Mouse (Mus musculus): ENCODE measurements around the gene Serpini1. TPM values are rescaled to one million over a fixed set of nuclear protein-coding genes. Genes with fewer than 3 reads are reported as not detected.
A peak's percentile ranks its signal among the peaks of the same experiment; 100 is the strongest.

Gene Serpini1
- polyA plus RNA-seq, 1 experiment from 2014 or later, result 13.2 TPM

- WGBS, result 67% methylated on average over 2 of the region's 2 CpGs
Observed at GRCm38 (mm10) chr3:75574074-75574473, 16.7 kb downstream of the Serpini1 start.

GRCm38 (mm10) chr3:75575582-75575981 is 18.2 kb downstream of the Serpini1 start:
- H3K36me3 ChIP-seq, result no peaks in the 10 kb centered on the region
- H3K4me3 ChIP-seq, result no peak overlapping the region
- no peak overlapping the region for H3K27ac ChIP-seq
- no peak overlapping the region for H3K9ac ChIP-seq
- no peaks in the 10 kb centered on the region for H3K27me3 ChIP-seq
- no peaks in the 10 kb centered on the region for H3K9me3 ChIP-seq
- ATAC-seq (ENCODE audit: insufficient number of reproducible peaks, insufficient read depth, low FRiP score, low TSS enrichment), result no peak
- 75% methylated on average over 1 of the region's 1 CpGs for WGBS
- H3K4me1 ChIP-seq, result no peaks in the 10 kb centered on the region
- H3K4me2 ChIP-seq (replicated peaks), result no peak overlapping the region

More at GRCm38 (mm10) chr3:75574074-75574473, 16.7 kb downstream of the Serpini1 start:
- no peak overlapping the region for H3K27ac ChIP-seq
- no peaks in the 10 kb centered on the region for H3K4me1 ChIP-seq
- H3K36me3 ChIP-seq, result no peaks in the 10 kb centered on the region
- H3K9me3 ChIP-seq, result no peaks in the 10 kb centered on the region
- no peak overlapping the region for H3K4me3 ChIP-seq
- no peak overlapping the region for H3K9ac ChIP-seq
- no peaks in the 10 kb centered on the region for H3K27me3 ChIP-seq
- ATAC-seq (ENCODE audit: insufficient number of reproducible peaks, insufficient read depth, low FRiP score, low TSS enrichment), result no peak
- no peak overlapping the region for H3K4me2 ChIP-seq (replicated peaks)

DNA sequence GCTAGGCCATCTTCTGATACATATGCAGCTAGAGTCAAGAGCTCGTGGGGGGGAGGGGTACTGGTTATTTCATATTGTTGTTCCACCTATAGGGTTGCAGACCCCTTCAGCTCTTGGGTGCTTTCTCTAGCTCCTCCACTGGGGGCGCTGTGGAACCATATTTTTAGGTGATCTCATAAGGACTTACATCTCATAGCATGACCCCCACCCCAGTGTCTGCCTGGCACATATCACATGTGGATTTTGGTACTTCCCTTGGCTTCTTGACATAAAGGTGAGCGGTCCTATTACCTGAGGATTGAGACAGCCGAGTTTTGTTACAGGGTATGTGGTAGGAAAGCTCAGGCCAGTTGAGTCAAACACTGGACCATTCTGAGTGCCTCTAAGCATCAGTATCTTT is 22.0 kb downstream of the Serpini1 start:
- Histone ChIP-seq H3K27ac (no peak overlapping the region), H3K9me3 (no peaks in the 10 kb centered on the region), H3K4me3 (no peak overlapping the region), H3K4me2 (replicated peaks) (no peak overlapping the region), H3K27me3 (no peaks in the 10 kb centered on the region), H3K36me3 (no peaks in the 10 kb centered on the region), H3K9ac (no peak overlapping the region), H3K4me1 (no peaks in the 10 kb centered on the region)
- WGBS, result 55% methylated on average over 4 of the region's 4 CpGs
- no peak for ATAC-seq (ENCODE audit: insufficient number of reproducible peaks, insufficient read depth, low FRiP score, low TSS enrichment)

- 88% methylated on average over 3 of the region's 3 CpGs for WGBS
- no peak overlapping the region for H3K27ac ChIP-seq
- no peaks in the 10 kb centered on the region for H3K9me3 ChIP-seq
- no peak overlapping the region for H3K9ac ChIP-seq
- H3K36me3 ChIP-seq, result no peaks in the 10 kb centered on the region
- no peak overlapping the region for H3K4me2 ChIP-seq (replicated peaks)
- ATAC-seq (ENCODE audit: insufficient number of reproducible peaks, insufficient read depth, low FRiP score, low TSS enrichment), result no peak
- no peaks in the 10 kb centered on the region for H3K4me1 ChIP-seq
- H3K4me3 ChIP-seq, result no peak overlapping the region
- H3K27me3 ChIP-seq, result no peaks in the 10 kb centered on the region
Observed at GRCm38 (mm10) chr3:75583293-75583692, 25.9 kb downstream of the Serpini1 start.

DNA sequence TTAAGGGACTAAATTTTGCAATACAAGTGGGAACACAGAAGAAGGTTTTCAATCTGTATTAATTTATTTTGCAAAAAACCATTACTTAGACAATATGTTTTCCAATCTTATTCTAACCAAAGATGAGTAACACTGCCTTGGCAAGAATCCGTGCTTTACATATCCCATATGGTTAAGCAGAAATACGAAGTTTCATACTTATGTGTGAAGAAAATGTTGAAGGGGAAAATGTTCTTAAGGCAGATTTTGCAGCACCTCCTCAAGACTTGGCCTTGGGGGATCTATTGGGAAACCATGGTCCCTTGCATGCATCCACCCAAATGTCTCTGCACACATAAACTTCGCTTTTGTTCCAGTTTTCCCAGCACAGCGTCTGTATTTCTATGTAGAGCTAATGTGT is 27.6 kb downstream of the Serpini1 start:
- ATAC-seq (ENCODE audit: insufficient number of reproducible peaks, insufficient read depth, low FRiP score, low TSS enrichment), result no peak
- Histone ChIP-seq H3K4me2 (replicated peaks) (no peak overlapping the region), H3K4me1 (no peaks in the 10 kb centered on the region), H3K36me3 (no peaks in the 10 kb centered on the region), H3K9me3 (no peaks in the 10 kb centered on the region), H3K27ac (no peak overlapping the region), H3K9ac (no peak overlapping the region), H3K4me3 (no peak overlapping the region), H3K27me3 (no peaks in the 10 kb centered on the region)
- WGBS, result 87% methylated on average over 4 of the region's 4 CpGs

- H3K36me3 ChIP-seq, result no peaks in the 10 kb centered on the region
- H3K4me2 ChIP-seq (replicated peaks), result no peak overlapping the region
Observed at GRCm38 (mm10) chr3:75611019-75611418, 53.7 kb downstream of the Serpini1 start.

DNA sequence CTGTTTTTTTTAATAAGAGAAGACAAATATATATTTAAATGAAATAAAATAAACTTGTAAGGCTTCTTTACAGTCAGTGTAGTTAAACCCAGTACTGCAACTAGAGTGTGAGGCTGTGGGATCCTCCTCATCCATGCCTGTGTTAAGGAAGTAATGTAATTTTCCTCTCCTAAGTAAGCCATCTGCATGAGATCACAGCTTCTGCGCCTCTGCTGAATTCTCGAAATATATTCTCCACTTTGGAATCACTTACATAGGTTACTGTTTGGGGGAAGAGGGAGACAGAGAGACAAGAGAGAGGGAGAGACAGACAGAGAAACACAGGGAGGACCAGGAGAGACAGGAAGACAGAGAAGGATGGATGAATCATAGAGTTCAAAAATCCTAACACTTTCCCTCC is 67.3 kb downstream of the Serpini1 start:
- Histone ChIP-seq H3K9me3 (no peaks in the 10 kb centered on the region), H3K4me3 (no peak overlapping the region), H3K4me1 (no peaks in the 10 kb centered on the region), H3K27ac (no peak overlapping the region), H3K4me2 (replicated peaks) (no peak overlapping the region), H3K36me3 (no peaks in the 10 kb centered on the region), H3K27me3 (no peaks in the 10 kb centered on the region), H3K9ac (no peak overlapping the region)
- WGBS, result 93% methylated on average over 2 of the region's 2 CpGs
- ATAC-seq (ENCODE audit: insufficient number of reproducible peaks, insufficient read depth, low FRiP score, low TSS enrichment), result no peak

More at GRCm38 (mm10) chr3:75611019-75611418, 53.7 kb downstream of the Serpini1 start:
- ATAC-seq (ENCODE audit: insufficient number of reproducible peaks, insufficient read depth, low FRiP score, low TSS enrichment), result no peak
- Histone ChIP-seq H3K4me1 (no peaks in the 10 kb centered on the region), H3K9ac (no peak overlapping the region), H3K4me3 (no peak overlapping the region), H3K9me3 (no peaks in the 10 kb centered on the region), H3K27me3 (no peaks in the 10 kb centered on the region), H3K27ac (no peak overlapping the region)
- 79% methylated on average over 7 of the region's 7 CpGs for WGBS

DNA sequence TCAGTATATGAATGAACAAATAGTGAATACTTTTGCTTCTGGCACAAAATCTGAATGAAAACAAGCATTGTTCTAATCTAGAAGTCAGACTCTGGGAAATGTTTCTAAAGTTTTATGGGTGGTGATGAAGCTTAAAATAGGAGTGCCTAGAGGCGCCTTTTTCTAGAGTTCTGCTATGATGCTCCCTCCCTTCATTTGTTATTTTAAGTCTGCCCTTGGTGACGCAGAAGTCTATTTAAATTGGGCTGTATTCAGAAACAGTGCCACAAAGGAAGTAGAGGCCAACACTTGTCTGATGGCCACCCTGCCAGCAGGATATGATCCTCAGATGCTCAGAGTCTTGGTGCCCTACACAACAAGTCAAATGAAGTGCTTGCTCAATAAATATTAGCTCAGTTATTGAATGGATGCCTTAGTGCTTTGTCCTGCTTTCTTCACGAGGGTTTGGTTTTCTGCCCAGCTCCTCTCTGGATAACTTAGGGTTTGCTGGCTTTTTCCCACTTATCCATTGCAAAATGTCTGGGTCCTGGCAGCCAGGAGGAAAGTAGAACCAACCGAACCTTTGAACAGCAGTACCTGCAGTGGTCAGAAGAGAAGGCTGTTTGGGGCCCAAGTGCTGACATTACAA is 73.8 kb downstream of the Serpini1 start:
- Histone ChIP-seq H3K9ac (no peak overlapping the region), H3K9me3 (no peaks in the 10 kb centered on the region), H3K4me1 (0 out of 2 replicates have a peak, but pooled peaks cover 4% of the 10 kb centered on the region), H3K27me3 (no peaks in the 10 kb centered on the region), H3K27ac (no peak overlapping the region), H3K36me3 (no peaks in the 10 kb centered on the region), H3K4me3 (no peak overlapping the region), H3K4me2 (replicated peaks) (no peak overlapping the region)
- 79% methylated on average over 4 of the region's 4 CpGs for WGBS
- ATAC-seq (ENCODE audit: insufficient number of reproducible peaks, insufficient read depth, low FRiP score, low TSS enrichment), result no peak

DNA sequence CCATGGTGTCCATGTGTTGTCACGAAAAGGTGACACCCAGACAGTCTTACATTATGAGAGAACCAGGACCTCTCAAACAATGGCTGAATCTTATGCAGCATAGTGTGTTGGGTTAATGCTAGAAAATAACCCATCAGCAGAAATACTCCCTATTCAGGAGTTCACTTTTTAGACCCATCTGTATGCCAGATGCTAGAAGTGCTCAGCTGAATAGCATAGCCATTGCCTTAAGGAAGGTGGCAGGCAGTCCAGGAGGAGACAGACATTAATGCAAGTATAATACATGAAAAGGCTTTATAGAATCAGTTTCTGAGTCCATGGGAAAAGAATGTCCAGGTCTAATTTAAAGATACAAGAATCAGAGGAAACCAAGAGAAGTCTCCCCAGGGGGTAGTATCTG is 75.9 kb downstream of the Serpini1 start:
- no peak overlapping the region for H3K27ac ChIP-seq
- no peaks in the 10 kb centered on the region for H3K27me3 ChIP-seq
- H3K9me3 ChIP-seq, result no peaks in the 10 kb centered on the region
- no peaks in the 10 kb centered on the region for H3K36me3 ChIP-seq
- no peak overlapping the region for H3K4me2 ChIP-seq (replicated peaks)
- ATAC-seq (ENCODE audit: insufficient number of reproducible peaks, insufficient read depth, low FRiP score, low TSS enrichment), result 0 out of 2 replicates have a peak, but pooled peaks have one; percentile 38
- 0 out of 2 replicates have a peak, but pooled peaks cover 4% of the 10 kb centered on the region for H3K4me1 ChIP-seq
- 73% methylated on average over 1 of the region's 1 CpGs for WGBS
- H3K4me3 ChIP-seq, result no peak overlapping the region
- no peak overlapping the region for H3K9ac ChIP-seq

- H3K4me3 ChIP-seq, result no peak overlapping the region
- 0 out of 2 replicates have a peak, but pooled peaks cover 4% of the 10 kb centered on the region for H3K4me1 ChIP-seq
- no peak; the same call in 1 of the 2 replicates for ATAC-seq (ENCODE audit: insufficient number of reproducible peaks, insufficient read depth, low FRiP score, low TSS enrichment)
- no peaks in the 10 kb centered on the region for H3K36me3 ChIP-seq
- 38% methylated on average over 4 of the region's 4 CpGs for WGBS
- H3K27ac ChIP-seq, result no peak overlapping the region
- no peaks in the 10 kb centered on the region for H3K27me3 ChIP-seq
- H3K4me2 ChIP-seq (replicated peaks), result no peak overlapping the region
- H3K9me3 ChIP-seq, result no peaks in the 10 kb centered on the region
- no peak overlapping the region for H3K9ac ChIP-seq
Observed at GRCm38 (mm10) chr3:75633635-75634034, 76.3 kb downstream of the Serpini1 start.

GRCm38 (mm10) chr3:75635648-75636047 is 78.3 kb downstream of the Serpini1 start:
- WGBS, result 88% methylated on average over 1 of the region's 1 CpGs

GRCm38 (mm10) chr3:75639546-75639945 is 82.2 kb downstream of the Serpini1 start:
- 63% methylated on average over 1 of the region's 1 CpGs for WGBS
- Histone ChIP-seq H3K36me3 (no peaks in the 10 kb centered on the region), H3K4me2 (replicated peaks) (no peak overlapping the region), H3K9ac (no peak overlapping the region), H3K27ac (no peak overlapping the region), H3K27me3 (no peaks in the 10 kb centered on the region), H3K4me3 (no peak overlapping the region), H3K4me1 (no peaks in the 10 kb centered on the region), H3K9me3 (no peaks in the 10 kb centered on the region)
- ATAC-seq (ENCODE audit: insufficient number of reproducible peaks, insufficient read depth, low FRiP score, low TSS enrichment), result no peak

More at GRCm38 (mm10) chr3:75635648-75636047, 78.3 kb downstream of the Serpini1 start:
- no peak overlapping the region for H3K4me2 ChIP-seq (replicated peaks)
- no peak overlapping the region for H3K27ac ChIP-seq
- H3K9ac ChIP-seq, result no peak overlapping the region
- H3K9me3 ChIP-seq, result no peaks in the 10 kb centered on the region
- ATAC-seq (ENCODE audit: insufficient number of reproducible peaks, insufficient read depth, low FRiP score, low TSS enrichment), result no peak
- 0 out of 2 replicates have a peak, but pooled peaks cover 4% of the 10 kb centered on the region for H3K4me1 ChIP-seq
- no peaks in the 10 kb centered on the region for H3K36me3 ChIP-seq
- no peak overlapping the region for H3K4me3 ChIP-seq
- no peaks in the 10 kb centered on the region for H3K27me3 ChIP-seq
